In genomic region chr15:78559141-78559979, GRCm38 (mm10) we compare ENCODE assay signal across 27 mouse cellular contexts. TPM values are rescaled to one million over a fixed set of nuclear protein-coding genes. Genes with fewer than 3 reads are reported as not detected.
DNase-seq lines count a peak whose midpoint lies in the region; ATAC-seq and TF ChIP-seq lines count a peak whose summit lies in the region.
"Had no signal": no experiment of that assay in that cellular context is flagged by ENCODE, and none has a peak within 500 bp of the region (broad histone marks: within the 10 kb centered on the region; RNA-seq: fewer than 3 reads in every experiment).

No protein-coding gene starts in this region.

- 41% methylated on average over 11 of the region's 11 CpGs for WGBS in thymus, adult 2 months
- 65% methylated on average over 11 of the region's 11 CpGs for WGBS in kidney, adult 2 months

- peaks cover 54% of the 10 kb centered on the region for H3K4me1 ChIP-seq in thymus, adult 2 months (replicated peaks; ENCODE audit: control insufficient read depth, insufficient read depth, low read length)
- H3K4me1 ChIP-seq in kidney, adult 2 months (ENCODE audit: control insufficient read depth, insufficient read depth, low read length), result no peaks in the 10 kb centered on the region
- H3K4me1 ChIP-seq: embryonic facial prominence, embryonic 15.5 days; heart, embryonic 13.5 days; hindbrain, embryonic 12.5 days had no signal

- no peak for DNase-seq in thymus, adult 2 months
- DNase-seq in thymus, postnatal 10 days (ENCODE audit: low spot score in 2 of 2), result no peak
- DNase-seq in A20 (ENCODE audit: low read depth, low spot score), result peak; percentile 78
- DNase-seq in CD4-positive helper T cell, adult 2 months (ENCODE audit: low read depth, low spot score), result peak; percentile 72
- DNase-seq in kidney, adult 2 months, result no peak
- no peak for DNase-seq in right cerebral cortex, postnatal 36 days (ENCODE audit: low spot score in 2 of 2)
- no peak for DNase-seq in heart, postnatal 4 days
- DNase-seq: adrenal gland, adult 2 months; adrenal gland, postnatal 25 days; B cell, adult 2 months; cerebellum, adult 18-20 months; cerebellum, adult 9-11 months; cerebellum, postnatal 36 days; gastrocnemius, adult 2 months; gastrocnemius, postnatal 25 days; heart, postnatal 36 days had no signal

- H3K4me3 ChIP-seq in thymus, adult 2 months (ENCODE audit: control insufficient read depth, insufficient read depth, low read length), result no peak overlapping the region
- H3K4me3 ChIP-seq in kidney, adult 2 months (ENCODE audit: insufficient read depth, low read depth, low read length), result no peak overlapping the region
- H3K4me3 ChIP-seq: embryonic facial prominence, embryonic 15.5 days; erythroblast, embryonic 14.5 days; forebrain, embryonic 10.5 days; gastrocnemius, adult 2 months; heart, embryonic 13.5 days; hindbrain, embryonic 12.5 days had no signal

- no peak for TF ChIP-seq POLR2A in thymus, adult 2 months (IDR thresholded peaks at IDR 0.05; ENCODE audit: control insufficient read depth, extremely low read depth, insufficient read depth, low read length, poor library complexity)
- no peak for TF ChIP-seq POLR2A in kidney, adult 2 months (IDR thresholded peaks at IDR 0.05; ENCODE audit: low read depth, low read length)

- TF ChIP-seq CTCF in thymus, adult 2 months (IDR thresholded peaks at IDR 0.05; ENCODE audit: borderline replicate concordance, control insufficient read depth, extremely low read depth, insufficient read depth, low read length, poor library complexity), result no peak
- no peak for TF ChIP-seq CTCF in kidney, adult 2 months (conservative IDR thresholded peaks at IDR 0.05; ENCODE audit: insufficient read depth, insufficient read length, low read depth, low read length)

- H3K36me3 ChIP-seq in thymus, adult 2 months (ENCODE audit: control insufficient read depth, insufficient read depth, low read length), result peaks cover 27% of the 10 kb centered on the region
- no peaks in the 10 kb centered on the region for H3K36me3 ChIP-seq in kidney, adult 2 months (ENCODE audit: control insufficient read depth, insufficient read depth, low read length)
- H3K36me3 ChIP-seq: embryonic facial prominence, embryonic 15.5 days; forebrain, embryonic 10.5 days; heart, embryonic 13.5 days; hindbrain, embryonic 12.5 days had no signal

- ATAC-seq in activated CD4-positive, CD25-positive, alpha-beta regulatory T cell, adult 4 months, result peak; percentile 11
- ATAC-seq: forebrain, embryonic 14.5 days; hindbrain, postnatal 0 days had no signal

- no peaks in the 10 kb centered on the region for H3K27me3 ChIP-seq in thymus, adult 2 months (ENCODE audit: control insufficient read depth, insufficient read depth, low read length)
- no peaks in the 10 kb centered on the region for H3K27me3 ChIP-seq in kidney, adult 2 months (replicated peaks; ENCODE audit: control insufficient read depth, insufficient read depth, low read length)
- H3K27me3 ChIP-seq: embryonic facial prominence, embryonic 15.5 days; heart, embryonic 13.5 days; hindbrain, embryonic 12.5 days had no signal

- H3K27ac ChIP-seq in thymus, adult 2 months (ENCODE audit: control insufficient read depth, insufficient read depth, low read length), result peak overlapping the region; percentile 73
- no peak overlapping the region for H3K27ac ChIP-seq in kidney, adult 2 months (ENCODE audit: insufficient read depth, low read depth, low read length)
- H3K27ac ChIP-seq: embryonic facial prominence, embryonic 15.5 days; gastrocnemius, adult 2 months; heart, embryonic 13.5 days; hindbrain, embryonic 12.5 days; hindbrain, postnatal 0 days had no signal

RNA-seq across cellular contexts. Expression of gene Rac2, which starts 13.2 kb away (rescaled TPM):
- 1,833 and 1,914 TPM in 2 replicates for polyA plus RNA-seq in thymus, adult 2 months (2012; rRNA removed)
- polyA plus RNA-seq in activated CD4-positive, CD25-positive, alpha-beta regulatory T cell, adult 4 months (2017; shearing (Covaris generic)), result 1,000 to 10,000 TPM; 3,019 to 4,069 TPM
- 32.3 and 117 TPM in 2 replicates for polyA plus RNA-seq in kidney, adult 2 months (2012; rRNA removed)
- 1 to 10 TPM; 2.1 to 2.6 TPM for total RNA-seq in heart, postnatal 4 days (2021)

RNA-seq across cellular contexts. Expression of gene Sstr3, which starts 14.9 kb away (rescaled TPM):
- polyA plus RNA-seq in thymus, adult 2 months (2012; rRNA removed), result 1.6 and 2.2 TPM in 2 replicates
- not detected for polyA plus RNA-seq in activated CD4-positive, CD25-positive, alpha-beta regulatory T cell, adult 4 months (2017; shearing (Covaris generic))
- 0.17 and 0.29 TPM in 2 replicates for polyA plus RNA-seq in kidney, adult 2 months (2012; rRNA removed)
- under 1 TPM; 0.07 TPM for total RNA-seq in heart, postnatal 4 days (2021)
- total RNA-seq: gastrocnemius, postnatal 25 days; granulocyte monocyte progenitor cell, adult 5-6 weeks; heart, adult 8-10 months; heart, postnatal 36 days had no signal
- polyA plus RNA-seq: embryonic facial prominence, embryonic 15.5 days; erythroblast, embryonic 14.5 days; G1E; heart, embryonic 13.5 days had no signal

RNA-seq across cellular contexts. Expression of gene C1qtnf6, which starts 28.1 kb away (rescaled TPM):
- polyA plus RNA-seq in thymus, adult 2 months (2012; rRNA removed), result 12.5 and 13.5 TPM in 2 replicates
- 10 to 100 TPM; 15.5 to 15.9 TPM for polyA plus RNA-seq in activated CD4-positive, CD25-positive, alpha-beta regulatory T cell, adult 4 months (2017; shearing (Covaris generic))
- polyA plus RNA-seq in kidney, adult 2 months (2012; rRNA removed), result 14.3 and 17.0 TPM in 2 replicates
- total RNA-seq in heart, postnatal 4 days (2021), result 10 to 100 TPM; 63.6 to 64.5 TPM
- polyA plus RNA-seq: erythroblast, embryonic 14.5 days; G1E had no signal

RNA-seq across cellular contexts. Expression of gene Cyth4, which starts 37.5 kb away (rescaled TPM):
- polyA plus RNA-seq in thymus, adult 2 months (2012; rRNA removed), result 81.1 and 83.6 TPM in 2 replicates
- polyA plus RNA-seq in activated CD4-positive, CD25-positive, alpha-beta regulatory T cell, adult 4 months (2017; shearing (Covaris generic)), result 100 to 1,000 TPM; 197 to 261 TPM
- 10.6 and 12.1 TPM in 2 replicates for polyA plus RNA-seq in kidney, adult 2 months (2012; rRNA removed)
- total RNA-seq in heart, postnatal 4 days (2021), result 1 to 10 TPM; 4.2 to 5.6 TPM

Comparison
In these comparisons a context has a peak if more than half of its experiments do, and no peak if none do; other contexts are left out.
1. DNase-seq: peak in A20 (single experiment) and CD4-positive helper T cell, adult 2 months (single experiment); none in thymus, adult 2 months (single experiment), thymus, postnatal 10 days (0 of 2), kidney, adult 2 months (single experiment), right cerebral cortex, postnatal 36 days (0 of 2) and heart, postnatal 4 days (single experiment).
2. RNA of gene Rac2, which starts 13.2 kb away (polyA plus RNA-seq): 3,019 to 4,069 TPM in activated CD4-positive, CD25-positive, alpha-beta regulatory T cell, adult 4 months and 1,833 to 1,914 TPM in thymus, adult 2 months; 32.3 to 117 TPM in kidney, adult 2 months; every median in the first group is over 10 times any median in the second.